Mouse (Mus musculus) heart, postnatal 0 days (tissue): Measurements from ENCODE around the gene Fam8a1.

Experiments used
- CTCF ChIP-seq: IDR thresholded peaks from 2 replicates; pipeline ENCODE4 v1.5.1; 2016; ENCODE audit warnings: antibody characterized with exemption, control low read depth, low read depth
- EP300 ChIP-seq: IDR thresholded peaks from 2 replicates; pipeline ENCODE4 v1.6.1; 2016; ENCODE audit warnings: antibody characterized with exemption, low read depth

DNA sequence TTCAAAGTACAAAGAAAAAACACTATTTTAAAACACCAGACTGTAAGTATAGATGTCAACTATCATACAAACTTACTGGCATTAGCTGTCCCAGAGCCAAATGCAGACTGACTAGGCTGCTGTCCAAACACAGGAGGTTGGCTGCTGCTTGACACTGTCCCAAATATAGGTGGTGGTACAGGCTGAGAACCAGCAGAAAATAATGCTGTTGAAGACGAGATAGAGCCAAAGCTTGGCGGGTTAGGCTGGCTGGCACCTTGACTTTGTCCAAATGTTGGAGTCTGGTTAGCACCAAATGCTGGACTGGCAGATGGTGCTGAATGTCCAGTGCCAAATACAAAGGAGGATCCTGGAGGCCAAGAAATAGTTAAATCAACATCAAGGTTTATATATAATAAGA is 13.6 kb downstream of the Fam8a1 start:
- TF ChIP-seq CTCF (no peak), EP300 (no peak)
